Mouse (Mus musculus) brain, embryonic 14.5 days (tissue): ENCODE data around the gene Vmn2r85. TPM values are rescaled to one million over a fixed set of nuclear protein-coding genes. Genes with fewer than 3 reads are reported as not detected.

Experiments used
- DNase-seq: peaks from one replicate; pipeline ENCODE4 v3.0.0-alpha.2; 2011; ENCODE audit warnings: low read depth
- CTCF ChIP-seq: fragments of 200-500 bp; IDR thresholded peaks from 2 replicates; pipeline ENCODE4 v1.5.1; 2012; ENCODE audit warnings: inconsistent platforms, mild to moderate bottlenecking, moderate library complexity, borderline replicate concordance; ENCODE audit not compliant: insufficient read depth, insufficient read length; ENCODE audit errors: extremely low read depth
- POLR2A ChIP-seq: fragments of 200-500 bp; IDR thresholded peaks from 2 replicates; pipeline ENCODE4 v1.6.1; 2012; ENCODE audit warnings: mild to moderate bottlenecking, inconsistent platforms, borderline replicate concordance; ENCODE audit not compliant: poor library complexity, insufficient read depth, insufficient read length, severe bottlenecking; ENCODE audit errors: extremely low read depth
- polyA plus RNA-seq: library from polyadenylated mRNA; depleted of rRNA; stranded (reverse); fragments of >200 nt; gene quantifications from 2 replicates; pipeline ENCODE4 v1.2.3, GENCODE M21; 2012; rRNA removed

The Vmn2r85 gene
- polyA plus RNA-seq, 1 experiment, result 0.04 TPM

DNA sequence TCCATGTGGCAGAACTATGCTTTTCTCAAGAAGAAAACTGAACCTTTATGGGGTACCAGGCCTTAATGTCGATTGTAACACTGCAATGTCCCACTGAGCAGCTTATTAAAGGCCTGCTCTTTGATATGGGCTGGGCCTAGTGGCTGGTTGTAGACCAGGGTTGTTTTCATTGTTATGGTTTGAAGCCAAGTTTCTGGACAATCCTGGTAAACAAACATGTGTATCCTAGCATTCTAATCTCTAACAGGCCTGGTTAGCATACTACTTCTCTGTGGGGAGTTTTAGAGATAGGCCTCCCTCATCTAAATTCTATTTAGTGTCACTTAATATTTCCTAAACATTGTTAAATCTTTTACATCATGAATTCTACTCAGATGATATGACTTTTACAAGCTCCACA, 57.9 kb downstream of the Vmn2r85 start:
- TF ChIP-seq CTCF, result no peak
- TF ChIP-seq POLR2A, result no peak
- no peak for DNase-seq

DNA sequence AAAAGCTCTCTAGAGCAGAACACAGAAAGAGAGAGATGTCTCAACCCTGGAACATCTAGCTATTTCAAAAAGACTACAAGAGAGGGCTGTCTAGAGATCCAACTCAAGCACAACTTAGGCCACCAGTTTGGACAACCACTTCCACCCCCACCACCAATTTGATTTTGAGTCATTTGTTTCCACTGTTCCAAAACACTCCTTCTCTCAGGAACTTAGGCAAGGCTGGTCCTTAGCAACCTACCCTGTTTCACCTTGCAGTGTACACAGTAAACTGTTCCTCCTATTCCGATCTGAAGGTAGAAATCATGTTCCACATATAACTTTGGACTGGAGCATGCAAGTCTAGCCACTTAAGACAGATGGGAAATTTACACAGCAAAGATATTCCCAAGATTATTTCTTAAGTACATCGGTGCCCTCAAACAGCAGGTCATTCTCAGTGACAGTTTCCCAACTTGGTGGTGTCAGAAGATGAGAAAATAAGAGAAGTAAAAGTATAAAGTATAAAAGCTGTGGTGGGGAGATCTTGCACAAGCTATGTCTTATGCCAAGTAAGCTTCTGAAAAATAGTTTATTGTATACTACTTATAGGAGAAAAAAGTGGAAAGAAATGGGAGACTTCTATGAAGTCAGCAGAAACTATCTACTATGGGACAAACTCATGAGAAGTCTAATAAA, 59.4 kb downstream of the Vmn2r85 start:
- no peak for TF ChIP-seq POLR2A
- no peak for TF ChIP-seq CTCF
- DNase-seq, result no peak

GRCm38 (mm10) chr10:130368384-130368783, 61.1 kb downstream of the Vmn2r85 start:
- DNase-seq, result no peak
- no peak for TF ChIP-seq CTCF
- no peak for TF ChIP-seq POLR2A

DNA sequence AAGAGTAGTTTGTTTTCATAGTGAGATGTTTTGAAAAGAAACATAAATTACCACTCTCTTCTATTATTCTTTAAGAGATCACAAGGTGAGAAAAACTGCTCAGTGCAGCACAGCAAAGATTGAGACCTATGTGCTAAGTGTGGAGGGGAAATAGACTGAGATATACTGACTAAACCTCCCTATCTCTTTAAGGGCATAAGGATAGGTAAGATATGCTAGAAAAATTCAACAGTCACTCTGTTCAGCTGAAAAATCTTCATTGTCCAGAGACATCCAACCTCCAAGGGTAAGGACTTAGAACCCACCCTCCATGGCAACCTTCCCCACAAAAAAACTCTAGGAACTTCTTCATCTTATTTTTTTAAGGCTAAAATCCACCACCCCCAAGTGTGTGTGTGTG, 64.7 kb downstream of the Vmn2r85 start:
- DNase-seq, result no peak

More for the DNA sequence above, 64.7 kb downstream of the Vmn2r85 start:
- TF ChIP-seq CTCF (no peak), POLR2A (no peak)

Other genes with a start within 250 kb of the Vmn2r85 start
- gene Olfr826, start 245.5 kb downstream of the Vmn2r85 start, polyA plus RNA-seq, result not detected in 2 replicates
- not detected in 2 replicates for gene Olfr827, start 215.3 kb downstream of the Vmn2r85 start, polyA plus RNA-seq
- 2.0 and 2.5 TPM in 2 replicates for gene Neurod4, start 149.5 kb downstream of the Vmn2r85 start, polyA plus RNA-seq
- 0.16 TPM in 1 of 2 replicates, not detected in the other for gene Tespa1, start 106.8 kb downstream of the Vmn2r85 start, polyA plus RNA-seq
- 0.03 TPM in 2 replicates for gene Vmn2r84, start 35.4 kb downstream of the Vmn2r85 start, polyA plus RNA-seq
- gene Vmn2r86, start 26.3 kb upstream of the Vmn2r85 start, polyA plus RNA-seq, result 0.04 and 0.08 TPM in 2 replicates
- gene Vmn2r87, start 67.7 kb upstream of the Vmn2r85 start, polyA plus RNA-seq, result 0.35 and 0.38 TPM in 2 replicates